Mouse (Mus musculus): Measurements from ENCODE around the gene Ppcdc.

Ppcdc gene

GRCm38 (mm10) chr9:57439522-57440295 lies at the start of gene Ppcdc:
Gene Ppcdc (minus strand): TSS chr9:57440124.
- DNase-seq (ENCODE audit: low spot score in 2 of 2) = peak; percentile 83 to 91

- DNase-seq (ENCODE audit: low spot score in 2 of 2) = no peak
These were observed 47.9 kb upstream of the Ppcdc start for GRCm38 (mm10) chr9:57487807-57488206.

GRCm38 (mm10) chr9:57485774-57486173 lies 45.9 kb upstream of the Ppcdc start:
- peak; percentile 67 to 79 for DNase-seq (ENCODE audit: low spot score in 2 of 2)

GRCm38 (mm10) chr9:57468914-57469313 lies 29.0 kb upstream of the Ppcdc start:
- no peak for DNase-seq (ENCODE audit: low spot score in 2 of 2)

GRCm38 (mm10) chr9:57467896-57468549 lies 28.1 kb upstream of the Ppcdc start, which contains the start of gene Scamp5:
Gene Scamp5 (minus strand): TSS chr9:57468060.
- peak; percentile 73 to 90 for DNase-seq (ENCODE audit: low spot score in 2 of 2)

- DNase-seq (ENCODE audit: low spot score in 2 of 2) = no peak
These were observed 27.4 kb upstream of the Ppcdc start for GRCm38 (mm10) chr9:57467271-57467771.

GRCm38 (mm10) chr9:57466101-57466500 lies 26.2 kb upstream of the Ppcdc start:
- no peak for DNase-seq (ENCODE audit: low spot score in 2 of 2)

- DNase-seq (ENCODE audit: low spot score in 2 of 2) = peak; percentile 54
These were observed 22.9 kb upstream of the Ppcdc start for GRCm38 (mm10) chr9:57462866-57463265.

- DNase-seq (ENCODE audit: low spot score in 2 of 2) = no peak
These were observed 19.8 kb upstream of the Ppcdc start for GRCm38 (mm10) chr9:57459707-57460106.

- DNase-seq (ENCODE audit: low spot score in 2 of 2) = no peak
These were observed 13.6 kb upstream of the Ppcdc start for GRCm38 (mm10) chr9:57453516-57453915.

GRCm38 (mm10) chr9:57452624-57453462 lies 12.9 kb upstream of the Ppcdc start:
- DNase-seq (ENCODE audit: low spot score in 2 of 2) = no peak

GRCm38 (mm10) chr9:57449715-57450114 lies 9.8 kb upstream of the Ppcdc start:
- DNase-seq (ENCODE audit: low spot score in 2 of 2) = no peak

GRCm38 (mm10) chr9:57440620-57441019 lies 696 bp upstream of the Ppcdc start:
- no peak for DNase-seq (ENCODE audit: low spot score in 2 of 2)

- no peak for DNase-seq (ENCODE audit: low spot score in 2 of 2)
These were observed 841 bp downstream of the Ppcdc start for GRCm38 (mm10) chr9:57439083-57439482.

- DNase-seq (ENCODE audit: low spot score in 2 of 2) = no peak
These were observed 1.9 kb downstream of the Ppcdc start for GRCm38 (mm10) chr9:57437896-57438614.

- DNase-seq (ENCODE audit: low spot score in 2 of 2) = no peak
These were observed 3.8 kb downstream of the Ppcdc start for GRCm38 (mm10) chr9:57436166-57436565.

- no peak for DNase-seq (ENCODE audit: low spot score in 2 of 2)
These were observed 5.3 kb downstream of the Ppcdc start for GRCm38 (mm10) chr9:57434405-57435165.

GRCm38 (mm10) chr9:57433097-57434032 lies 6.6 kb downstream of the Ppcdc start:
- DNase-seq (ENCODE audit: low spot score in 2 of 2) = peak; percentile 68 to 87

GRCm38 (mm10) chr9:57432480-57432879 lies 7.4 kb downstream of the Ppcdc start:
- no peak for DNase-seq (ENCODE audit: low spot score in 2 of 2)

Data from urinary bladder, postnatal 36 days (tissue).